In the genomic region with DNA sequence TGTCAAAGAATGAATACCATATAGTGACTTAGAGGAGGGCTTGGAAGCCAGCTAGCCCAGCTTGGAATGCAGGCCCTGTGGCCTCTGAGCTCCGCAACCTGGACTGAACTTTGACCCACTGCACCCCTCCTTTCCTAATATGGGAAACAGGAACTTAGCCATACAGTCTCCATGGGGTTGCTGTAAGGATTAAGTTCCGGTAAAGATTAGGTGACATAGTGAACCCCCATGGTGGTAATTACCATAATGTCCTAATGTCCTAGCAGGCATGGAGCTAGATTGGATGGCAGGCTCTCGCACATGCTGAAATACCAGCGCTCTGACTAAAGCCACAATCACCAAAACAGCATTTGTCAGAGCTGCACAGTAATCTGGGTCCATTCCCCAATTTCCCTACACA, we compare ENCODE assay signal across 12 mouse cellular contexts.
"Had no signal": no experiment of that assay in that cellular context is flagged by ENCODE, and none has a peak within 500 bp of the region (broad histone marks: within the 10 kb centered on the region; RNA-seq: fewer than 3 reads in every experiment).

No protein-coding gene starts in this region.

- H3K9me3 ChIP-seq: kidney, embryonic 15.5 days; limb, embryonic 15.5 days; liver, embryonic 12.5 days; midbrain, embryonic 12.5 days; neural tube, embryonic 15.5 days had no signal

- H3K4me2 ChIP-seq: kidney, embryonic 15.5 days; limb, embryonic 15.5 days; liver, embryonic 12.5 days; midbrain, embryonic 12.5 days; neural tube, embryonic 15.5 days had no signal

- H3K27me3 ChIP-seq: kidney, embryonic 15.5 days; limb, embryonic 15.5 days; liver, embryonic 12.5 days; midbrain, embryonic 12.5 days; neural tube, embryonic 15.5 days had no signal

- H3K9ac ChIP-seq: kidney, embryonic 15.5 days; limb, embryonic 15.5 days; liver, embryonic 12.5 days; midbrain, embryonic 12.5 days; neural tube, embryonic 15.5 days had no signal

- ATAC-seq: liver, embryonic 12.5 days had no signal

- H3K36me3 ChIP-seq: kidney, embryonic 15.5 days; limb, embryonic 15.5 days; liver, embryonic 12.5 days; midbrain, embryonic 12.5 days; neural tube, embryonic 15.5 days had no signal

- H3K4me3 ChIP-seq: kidney, embryonic 15.5 days; left cerebral cortex, adult 2 months; limb, embryonic 15.5 days; liver, embryonic 12.5 days; midbrain, embryonic 12.5 days; neural tube, embryonic 15.5 days had no signal

- DNase-seq: kidney, adult 2 months; kidney, postnatal 14 days; lung, postnatal 10 days; right cerebral cortex, adult 18-20 months; right cerebral cortex, postnatal 25 days; thymus, postnatal 14 days had no signal

- H3K27ac ChIP-seq: kidney, embryonic 15.5 days; left cerebral cortex, adult 2 months; limb, embryonic 15.5 days; liver, embryonic 12.5 days; midbrain, embryonic 12.5 days; neural tube, embryonic 15.5 days had no signal

- H3K4me1 ChIP-seq: liver, embryonic 12.5 days; midbrain, embryonic 12.5 days; neural tube, embryonic 15.5 days had no signal
